Mouse (Mus musculus) midbrain, embryonic 12.5 days (tissue): ENCODE results near the gene Gm28035. TPM values are rescaled to one million over a fixed set of nuclear protein-coding genes. Genes with fewer than 3 reads are reported as not detected.

Source experiments
- ATAC-seq: fragments of 200-750 bp; cut with Nextera tagmentation; 2 replicates; pipeline ENCODE4 v1.8.0; 2017; ENCODE audit warnings: low read depth, moderate TSS enrichment, moderate library complexity; ENCODE audit not compliant: low FRiP score
- H3K27ac ChIP-seq: fragments of 300-500 bp; sonication (generic); replicated peaks from 2 replicates; pipeline ENCODE4 v1.5.1; 2016; ENCODE audit warnings: mild to moderate bottlenecking
- H3K27me3 ChIP-seq: fragments of 300-500 bp; sonication (generic); 2 replicates; pipeline ENCODE4 v1.6.1; 2016; ENCODE audit warnings: mild to moderate bottlenecking
- H3K36me3 ChIP-seq: fragments of 300-500 bp; sonication (generic); 2 replicates; pipeline ENCODE4 v1.6.1; 2016
- H3K4me1 ChIP-seq: fragments of 300-500 bp; sonication (generic); 2 replicates; pipeline ENCODE4 v1.6.1; 2016
- H3K4me2 ChIP-seq: fragments of 300-500 bp; sonication (generic); replicated peaks from 2 replicates; pipeline ENCODE4 v1.6.1; 2016; ENCODE audit warnings: mild to moderate bottlenecking, moderate library complexity
- H3K4me3 ChIP-seq: fragments of 300-500 bp; sonication (generic); 2 replicates; pipeline ENCODE4 v1.5.1; 2016; ENCODE audit warnings: mild to moderate bottlenecking
- H3K9ac ChIP-seq: fragments of 300-500 bp; sonication (generic); replicated peaks from 2 replicates; pipeline ENCODE4 v1.6.1; 2016; ENCODE audit warnings: mild to moderate bottlenecking, moderate library complexity
- H3K9me3 ChIP-seq: fragments of 300-500 bp; sonication (generic); 2 replicates; pipeline ENCODE4 v1.6.1; 2016; ENCODE audit warnings: mild to moderate bottlenecking
- WGBS: fragments of 180-500 bp; shearing (Covaris S2); methylation state at CpG from one replicate; pipeline ENCODE4 v1.1.7; 2016; 5-methylcytosine and 5-hydroxymethylcytosine counted together
- polyA plus RNA-seq: library from polyadenylated mRNA; unstranded; fragments of >200 nt; fragmentation: Nextera tagmentation; extraction: Ambion mirVana; gene quantifications from 2 replicates; pipeline ENCODE4 v1.2.1, GENCODE M21; 2016

Gene Gm28035
- polyA plus RNA-seq, 1 experiment from 2014 or later: 0.51 TPM

- H3K4me3 ChIP-seq: no peak overlapping the region
- H3K27me3 ChIP-seq: no peaks in the 10 kb centered on the region
- no peak overlapping the region for H3K27ac ChIP-seq
- no peak for ATAC-seq
- H3K36me3 ChIP-seq: peaks cover 97% of the 10 kb centered on the region
- no peaks in the 10 kb centered on the region for H3K4me1 ChIP-seq
- H3K9me3 ChIP-seq: no peaks in the 10 kb centered on the region
- 94% methylated on average over 5 of the region's 5 CpGs for WGBS
- no peak overlapping the region for H3K9ac ChIP-seq
- H3K4me2 ChIP-seq: no peak overlapping the region
Observed at GRCm38 (mm10) chr2:30325296-30325695, 84.9 kb downstream of the Gm28035 start.

GRCm38 (mm10) chr2:30327276-30327675 is 86.9 kb downstream of the Gm28035 start:
- no peak overlapping the region for H3K27ac ChIP-seq
- H3K9me3 ChIP-seq: no peaks in the 10 kb centered on the region
- H3K4me2 ChIP-seq: no peak overlapping the region
- no peak overlapping the region for H3K9ac ChIP-seq
- H3K4me3 ChIP-seq: no peak overlapping the region
- no peaks in the 10 kb centered on the region for H3K27me3 ChIP-seq
- H3K4me1 ChIP-seq: no peaks in the 10 kb centered on the region
- H3K36me3 ChIP-seq: peaks cover 99% of the 10 kb centered on the region
- no peak for ATAC-seq
- WGBS: 92% methylated on average over 7 of the region's 7 CpGs

- Histone ChIP-seq H3K27ac (no peak overlapping the region), H3K9me3 (no peaks in the 10 kb centered on the region), H3K36me3 (peaks cover 99% of the 10 kb centered on the region), H3K27me3 (no peaks in the 10 kb centered on the region), H3K4me3 (no peak overlapping the region), H3K4me1 (no peaks in the 10 kb centered on the region), H3K4me2 (no peak overlapping the region), H3K9ac (no peak overlapping the region)
- no peak for ATAC-seq
- 95% methylated on average over 3 of the region's 3 CpGs for WGBS
Observed at GRCm38 (mm10) chr2:30328791-30329190, 88.4 kb downstream of the Gm28035 start.

Other genes starting within 250 kb of the Gm28035 start
- gene Wdr34, start 191.7 kb upstream of the Gm28035 start, polyA plus RNA-seq: 38.0 and 39.1 TPM in 2 replicates
- 627 and 693 TPM in 2 replicates for gene Set, start 183.2 kb upstream of the Gm28035 start, polyA plus RNA-seq
- gene Pkn3, start 162.9 kb upstream of the Gm28035 start, polyA plus RNA-seq: 8.7 and 9.2 TPM in 2 replicates
- gene Zdhhc12, start 146.9 kb upstream of the Gm28035 start, polyA plus RNA-seq: 22.8 and 23.9 TPM in 2 replicates
- gene Zer1, start 116.0 kb upstream of the Gm28035 start, polyA plus RNA-seq: 11.6 and 11.7 TPM in 2 replicates
- gene Tbc1d13, start 106.8 kb upstream of the Gm28035 start, polyA plus RNA-seq: 11.2 and 12.9 TPM in 2 replicates
- gene Endog, start 69.1 kb upstream of the Gm28035 start, polyA plus RNA-seq: 13.9 and 14.2 TPM in 2 replicates
- gene Spout1, start 62.1 kb upstream of the Gm28035 start, polyA plus RNA-seq: 60.4 and 64.0 TPM in 2 replicates
- 12.6 and 12.8 TPM in 2 replicates for gene Kyat1, start 34.7 kb upstream of the Gm28035 start, polyA plus RNA-seq
- gene Lrrc8a, start 2.9 kb upstream of the Gm28035 start, polyA plus RNA-seq: 40.3 and 46.7 TPM in 2 replicates
- gene Phyhd1, start 25.6 kb downstream of the Gm28035 start, polyA plus RNA-seq: 4.4 and 7.1 TPM in 2 replicates
- gene Gm28038, start 40.5 kb downstream of the Gm28035 start, polyA plus RNA-seq: not detected in 2 replicates
- 25.5 and 28.2 TPM in 2 replicates for gene Dolk, start 45.8 kb downstream of the Gm28035 start, polyA plus RNA-seq
- 34.3 and 37.7 TPM in 2 replicates for gene Nup188, start 45.8 kb downstream of the Gm28035 start, polyA plus RNA-seq
- 101 and 102 TPM in 2 replicates for gene Sh3glb2, start 118.8 kb downstream of the Gm28035 start, polyA plus RNA-seq
- 28.8 and 30.4 TPM in 2 replicates for gene Miga2, start 123.7 kb downstream of the Gm28035 start, polyA plus RNA-seq
- gene Dolpp1, start 151.7 kb downstream of the Gm28035 start, polyA plus RNA-seq: 51.2 and 52.3 TPM in 2 replicates
- 20.4 and 22.6 TPM in 2 replicates for gene Crat, start 175.2 kb downstream of the Gm28035 start, polyA plus RNA-seq
- gene Ptpa, start 175.5 kb downstream of the Gm28035 start, polyA plus RNA-seq: 128 and 129 TPM in 2 replicates
- gene Ier5l, start 233.7 kb downstream of the Gm28035 start, polyA plus RNA-seq: 2.7 and 3.4 TPM in 2 replicates